Mouse (Mus musculus) myocyte (in vitro differentiated cells): Measurements from ENCODE around the gene Gm10681. TPM values are rescaled to one million over a fixed set of nuclear protein-coding genes. Genes with fewer than 3 reads are reported as not detected.
"Not testable (repeated sequence)": the region's sequence is repeated elsewhere in the genome, so short reads cannot be mapped to it uniquely, and the experiment has no call there.

Experiments
- H3K27me3 ChIP-seq: one replicate; pipeline ENCODE4 v1.6.1; 2011; ENCODE audit not compliant: control insufficient read depth, insufficient read depth, insufficient read length
- H3K36me3 ChIP-seq: one replicate; pipeline ENCODE4 v1.6.1; 2011; ENCODE audit not compliant: control insufficient read depth, insufficient read depth
- H3K4me2 ChIP-seq: one replicate; pipeline ENCODE4 v1.6.1; 2011; ENCODE audit warnings: low read depth, control low read depth
- H3K4me3 ChIP-seq: one replicate; pipeline ENCODE4 v1.5.1; 2011; ENCODE audit warnings: mild to moderate bottlenecking, control low read depth, moderate library complexity
- H3K79me2 ChIP-seq: one replicate; pipeline ENCODE4 v1.6.1; 2011; ENCODE audit not compliant: control insufficient read depth, insufficient read depth
- H3ac ChIP-seq: one replicate; pipeline ENCODE4 v1.6.1; 2011; ENCODE audit not compliant: control insufficient read depth, insufficient read length
- CEBPB ChIP-seq: IDR thresholded peaks from 2 replicates; pipeline ENCODE4 v1.6.1; 2011; ENCODE audit warnings: mild to moderate bottlenecking, moderate library complexity; ENCODE audit not compliant: poor library complexity, insufficient read depth, severe bottlenecking
- MAX ChIP-seq: IDR thresholded peaks from one replicate; pipeline ENCODE4 v1.6.1; 2011; ENCODE audit warnings: low read depth, mild to moderate bottlenecking, control low read depth
- MYOD1 ChIP-seq, 3 experiments: IDR thresholded peaks; one replicate each; pipeline ENCODE4 v1.6.1; 2011; ENCODE audit warnings: control low read depth in 2 of 3, low read depth in 2 of 3, mild to moderate bottlenecking in 2 of 3, moderate library complexity in 1 of 3; ENCODE audit not compliant: insufficient read length in 2 of 3, control insufficient read depth in 1 of 3
- MYOG ChIP-seq, 3 experiments: IDR thresholded peaks; one replicate each; pipeline ENCODE4 v1.6.1; 2011; ENCODE audit warnings: control low read depth in 2 of 3, low read depth in 2 of 3, mild to moderate bottlenecking in 2 of 3; ENCODE audit not compliant: insufficient read length in 2 of 3, control insufficient read depth in 1 of 3, insufficient read depth in 1 of 3
- POLR2A ChIP-seq: IDR thresholded peaks from one replicate; pipeline ENCODE4 v1.6.1; 2011; ENCODE audit warnings: low read depth, mild to moderate bottlenecking, control low read depth, moderate library complexity; ENCODE audit not compliant: insufficient read length
- REST ChIP-seq: IDR thresholded peaks from one replicate; pipeline ENCODE4 v1.6.1; 2011; ENCODE audit warnings: mild to moderate bottlenecking, control low read depth, moderate library complexity; ENCODE audit not compliant: insufficient read depth, insufficient read length
- SRF ChIP-seq: IDR thresholded peaks from one replicate; pipeline ENCODE4 v1.6.1; 2011; ENCODE audit warnings: low read depth; ENCODE audit not compliant: control insufficient read depth, insufficient read length
- TCF12 ChIP-seq: IDR thresholded peaks from one replicate; pipeline ENCODE4 v1.6.1; 2011; ENCODE audit warnings: mild to moderate bottlenecking, control low read depth; ENCODE audit not compliant: poor library complexity, insufficient read depth, severe bottlenecking
- TCF3 ChIP-seq: IDR thresholded peaks from one replicate; pipeline ENCODE4 v1.6.1; 2011; ENCODE audit warnings: low read depth, control low read depth; ENCODE audit not compliant: insufficient read length
- USF1 ChIP-seq: IDR thresholded peaks from one replicate; pipeline ENCODE4 v1.6.1; 2011; ENCODE audit warnings: low read depth, mild to moderate bottlenecking, control low read depth, moderate library complexity
- polyA plus RNA-seq: library from polyadenylated mRNA; unstranded; fragments of >200 nt; fragmentation: generic; extraction: Trizol; gene quantifications from one replicate; pipeline ENCODE4 v1.2.1, GENCODE M21; 2012; ENCODE audit warnings: missing spikeins

Gene Gm10681
- polyA plus RNA-seq, 1 experiment, result not detected

DNA sequence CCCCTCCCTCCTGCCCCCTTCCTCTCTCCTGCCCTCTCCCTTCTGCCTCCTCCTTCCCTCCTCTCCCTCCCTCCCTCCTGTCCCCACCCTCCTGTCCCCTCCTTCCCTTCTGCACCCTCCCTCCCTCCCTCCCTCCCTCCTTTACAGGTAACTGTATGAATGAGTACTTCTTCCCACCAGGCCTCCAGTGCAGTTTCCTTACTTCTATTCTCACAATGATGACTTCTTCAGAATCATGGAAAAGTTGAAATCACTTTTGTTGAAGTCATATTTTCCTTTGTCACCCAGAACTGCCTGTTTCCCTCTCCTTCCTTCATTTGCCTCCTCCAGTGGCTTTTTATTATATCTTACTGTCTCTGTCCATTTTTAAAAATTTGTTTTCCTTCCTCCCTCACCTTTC, 25.4 kb upstream of the Gm10681 start:
- Histone ChIP-seq H3K4me2 (no peak overlapping the region), H3ac (no peak overlapping the region), H3K36me3 (no peaks in the 10 kb centered on the region), H3K4me3 (no peak overlapping the region), H3K27me3 (no peaks in the 10 kb centered on the region), H3K79me2 (no peaks in the 10 kb centered on the region)
- no peak for TF ChIP-seq TCF12
- TF ChIP-seq MAX, result no peak
- TF ChIP-seq MYOG (IDR thresholded peaks at IDR 0.05; ENCODE audit: control insufficient read depth in 1 of 3, insufficient read depth in 1 of 3, insufficient read length in 2 of 3, low read depth in 2 of 3), result no peak
- no peak for TF ChIP-seq TCF3
- no peak for TF ChIP-seq USF1
- no peak for TF ChIP-seq CEBPB
- no peak for TF ChIP-seq POLR2A
- no peak for TF ChIP-seq REST
- no peak for TF ChIP-seq SRF

- not testable (repeated sequence) for H3K27me3 ChIP-seq, H3K4me2 ChIP-seq
These were observed 24.9 kb upstream of the Gm10681 start for GRCm38 (mm10) chr3:98613540-98613939.

DNA sequence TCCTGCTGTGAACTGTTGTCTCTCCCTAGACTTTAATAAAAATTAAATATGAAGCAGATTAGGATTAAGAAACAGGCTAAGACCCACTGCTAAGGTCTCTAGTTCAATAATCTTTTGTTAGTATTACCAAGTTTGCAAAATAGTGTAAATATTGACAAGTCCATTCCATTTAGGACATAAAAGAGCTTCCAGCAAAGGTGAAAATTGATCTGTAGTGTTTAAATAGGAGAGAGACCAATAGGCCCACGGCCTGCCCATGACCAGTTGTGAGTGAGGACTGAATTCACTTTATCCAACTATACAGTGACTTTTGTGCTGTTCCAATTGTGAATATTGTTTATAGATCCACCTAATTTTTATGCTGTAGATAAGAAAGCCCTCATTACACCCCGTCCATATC, 886 bp downstream of the Gm10681 start:
- no peaks in the 10 kb centered on the region for H3K79me2 ChIP-seq
- no peak overlapping the region for H3K4me2 ChIP-seq
- H3K36me3 ChIP-seq, result no peaks in the 10 kb centered on the region
- no peaks in the 10 kb centered on the region for H3K27me3 ChIP-seq
- TF ChIP-seq CEBPB (no peak), MYOD1 (IDR thresholded peaks at IDR 0.05; ENCODE audit: control insufficient read depth in 1 of 3, insufficient read length in 2 of 3, low read depth in 2 of 3) (no peak)
- no peak overlapping the region for H3ac ChIP-seq
- no peak overlapping the region for H3K4me3 ChIP-seq

More at GRCm38 (mm10) chr3:98613540-98613939, 24.9 kb upstream of the Gm10681 start:
- H3K4me3 ChIP-seq, H3ac ChIP-seq, H3K36me3 ChIP-seq, H3K79me2 ChIP-seq: not testable (repeated sequence)

- H3K36me3 ChIP-seq, H3K79me2 ChIP-seq, H3K4me2 ChIP-seq: not testable (repeated sequence)
These were observed 6.0 kb downstream of the Gm10681 start for GRCm38 (mm10) chr3:98582622-98583021.

DNA sequence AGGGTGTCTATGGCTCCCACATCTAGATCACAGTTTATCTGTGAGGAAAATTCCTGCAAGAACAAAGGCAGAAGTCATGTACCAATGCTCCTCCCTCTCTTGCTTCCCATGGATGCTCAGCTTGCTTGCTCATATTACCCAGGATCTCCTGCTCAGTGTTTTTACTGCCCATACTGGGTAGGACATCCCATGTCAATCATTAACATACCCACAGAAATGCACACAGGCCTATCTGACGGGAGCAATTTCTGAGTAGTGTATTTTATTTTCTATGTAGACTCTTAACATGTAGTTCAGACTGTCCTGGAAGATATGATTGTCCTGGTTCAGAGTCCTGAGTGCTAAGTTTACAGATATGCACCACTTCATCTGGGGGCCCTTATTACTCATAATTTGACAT, 6.4 kb downstream of the Gm10681 start:
- H3K36me3 ChIP-seq, H3K4me3 ChIP-seq, H3ac ChIP-seq, H3K27me3 ChIP-seq, H3K79me2 ChIP-seq, H3K4me2 ChIP-seq: not testable (repeated sequence)

More at GRCm38 (mm10) chr3:98582622-98583021, 6.0 kb downstream of the Gm10681 start:
- not testable (repeated sequence) for H3K27me3 ChIP-seq, H3K4me3 ChIP-seq, H3ac ChIP-seq

DNA sequence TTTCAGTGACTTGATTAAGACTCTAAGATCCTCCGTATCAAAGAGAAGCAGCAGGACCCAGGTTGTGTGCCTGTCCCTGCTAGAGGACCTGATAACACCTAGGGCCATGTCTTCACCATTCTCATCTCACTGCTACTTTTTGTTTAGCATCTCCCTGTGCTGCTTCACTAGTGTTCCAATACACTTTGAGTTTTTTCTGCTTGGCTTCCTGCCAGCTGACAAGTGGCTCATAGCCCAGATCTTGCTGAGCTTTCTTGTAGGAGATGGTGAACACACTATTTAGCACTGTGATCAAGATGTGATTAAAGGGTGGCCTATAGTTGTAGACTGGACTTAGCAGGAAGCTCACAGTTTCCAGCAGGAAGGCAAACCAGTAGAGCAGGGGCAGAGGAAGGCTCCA, 7.6 kb downstream of the Gm10681 start:
- H3K27me3 ChIP-seq, H3K4me3 ChIP-seq, H3ac ChIP-seq, H3K4me2 ChIP-seq, H3K36me3 ChIP-seq, H3K79me2 ChIP-seq: not testable (repeated sequence)

DNA sequence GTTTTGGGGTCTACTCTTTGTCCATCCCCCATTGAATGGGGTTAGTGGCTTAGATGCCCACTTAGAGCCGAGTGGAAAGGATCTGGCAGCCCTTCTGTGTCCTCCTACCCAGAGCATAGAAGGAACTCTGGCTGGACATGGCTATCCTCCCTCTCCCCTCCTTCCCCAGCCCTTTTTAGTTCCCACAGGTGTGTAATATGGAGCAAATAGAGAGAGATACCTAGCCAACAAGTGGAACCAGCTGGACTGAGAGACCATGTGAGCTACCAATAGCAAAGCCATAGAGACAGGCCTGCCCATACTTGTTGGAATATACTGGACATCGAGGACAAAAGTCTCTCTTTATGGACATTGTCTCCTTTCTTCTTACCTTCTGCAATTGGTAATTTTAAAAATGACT, 20.9 kb downstream of the Gm10681 start:
- not testable (repeated sequence) for H3K4me3 ChIP-seq, H3ac ChIP-seq, H3K36me3 ChIP-seq, H3K4me2 ChIP-seq, H3K79me2 ChIP-seq, H3K27me3 ChIP-seq

DNA sequence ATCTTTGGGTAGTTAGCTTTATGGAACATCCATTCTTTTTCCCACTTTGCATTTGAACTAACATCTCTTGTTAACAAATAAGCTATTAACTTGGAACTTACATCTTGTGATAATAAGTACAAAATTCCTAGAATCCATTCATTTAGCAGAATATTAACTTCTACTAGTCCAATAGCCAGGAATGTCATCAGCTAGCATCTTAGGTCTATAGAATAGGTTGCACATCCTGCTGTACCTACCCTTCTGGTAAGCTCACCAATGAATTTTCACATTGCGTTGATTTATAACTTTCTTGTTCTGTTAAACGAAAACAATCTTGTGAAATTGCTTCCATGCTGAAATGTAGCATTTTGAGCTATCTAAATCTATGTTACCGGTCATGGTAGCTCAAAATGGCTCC, 23.7 kb downstream of the Gm10681 start:
- not testable (repeated sequence) for H3ac ChIP-seq, H3K79me2 ChIP-seq, H3K36me3 ChIP-seq, H3K4me3 ChIP-seq, H3K27me3 ChIP-seq, H3K4me2 ChIP-seq

DNA sequence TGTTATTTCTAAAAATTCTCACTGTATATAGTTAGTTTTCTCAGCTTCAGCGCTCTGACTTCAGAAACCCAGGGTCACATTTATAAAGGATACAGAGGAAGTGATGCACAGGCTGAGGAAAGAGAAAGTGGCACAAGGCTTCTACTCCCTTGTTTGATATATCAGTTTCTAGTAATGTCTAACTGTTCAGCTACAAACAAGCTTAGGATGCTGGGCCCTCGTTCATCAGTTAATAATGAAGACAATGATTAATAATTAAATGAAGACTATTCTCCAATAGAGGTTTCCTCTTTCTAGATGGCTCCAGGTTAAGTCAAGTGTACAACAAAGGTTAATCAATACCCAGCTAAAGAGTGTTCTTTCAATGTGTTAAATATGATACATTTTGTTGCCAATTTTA, 24.8 kb downstream of the Gm10681 start:
- not testable (repeated sequence) for H3K36me3 ChIP-seq, H3K27me3 ChIP-seq, H3K79me2 ChIP-seq, H3ac ChIP-seq, H3K4me2 ChIP-seq, H3K4me3 ChIP-seq

DNA sequence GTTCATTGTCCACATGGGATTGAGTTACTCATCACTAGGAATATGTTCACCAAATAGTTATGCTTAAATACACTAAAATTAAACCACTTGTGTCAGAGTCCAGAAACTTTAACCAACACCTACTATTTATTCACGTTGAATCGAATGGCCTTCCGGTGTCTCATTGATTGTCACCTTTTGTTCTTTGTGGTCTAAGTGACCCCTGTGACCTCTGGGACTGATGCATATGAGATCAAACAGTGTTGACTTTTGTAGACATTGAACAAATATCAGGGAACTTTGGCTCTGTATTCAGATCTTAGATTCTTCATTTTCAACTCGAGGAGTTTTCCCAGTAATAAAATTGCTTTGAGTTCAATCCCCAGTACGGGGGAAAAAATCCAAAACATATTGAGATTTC, 27.9 kb downstream of the Gm10681 start:
- H3K36me3 ChIP-seq, H3K27me3 ChIP-seq, H3K4me2 ChIP-seq, H3K79me2 ChIP-seq, H3K4me3 ChIP-seq, H3ac ChIP-seq: not testable (repeated sequence)

DNA sequence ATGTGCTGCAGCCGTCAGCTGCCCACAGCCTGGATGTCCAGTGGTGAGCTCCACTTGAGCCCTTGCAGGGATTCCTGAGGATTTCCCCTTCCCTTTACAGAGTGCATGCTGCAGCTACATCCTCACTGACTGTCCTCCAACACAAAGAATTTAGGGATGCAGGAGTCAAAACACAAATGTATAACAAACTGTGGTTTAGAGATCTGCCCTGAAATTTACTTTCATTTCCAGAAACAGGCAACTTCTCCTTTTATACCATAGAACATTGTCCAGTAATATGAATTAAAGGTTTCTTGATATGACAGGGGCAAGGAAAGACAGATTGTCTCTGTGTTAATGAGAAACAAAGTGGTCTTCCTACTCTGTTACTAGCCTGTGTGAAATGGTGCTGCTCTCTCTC, 37.8 kb downstream of the Gm10681 start:
- H3K4me2 ChIP-seq, H3K36me3 ChIP-seq, H3K4me3 ChIP-seq, H3K27me3 ChIP-seq, H3K79me2 ChIP-seq, H3ac ChIP-seq: not testable (repeated sequence)
